Mouse (Mus musculus): ENCODE data around the gene Rab1b. TPM values are rescaled to one million over a fixed set of nuclear protein-coding genes. Genes with fewer than 3 reads are reported as not detected.

Rab1b gene
- polyA plus RNA-seq, 2 experiments from 2014 or later = 118 to 143 TPM

DNA sequence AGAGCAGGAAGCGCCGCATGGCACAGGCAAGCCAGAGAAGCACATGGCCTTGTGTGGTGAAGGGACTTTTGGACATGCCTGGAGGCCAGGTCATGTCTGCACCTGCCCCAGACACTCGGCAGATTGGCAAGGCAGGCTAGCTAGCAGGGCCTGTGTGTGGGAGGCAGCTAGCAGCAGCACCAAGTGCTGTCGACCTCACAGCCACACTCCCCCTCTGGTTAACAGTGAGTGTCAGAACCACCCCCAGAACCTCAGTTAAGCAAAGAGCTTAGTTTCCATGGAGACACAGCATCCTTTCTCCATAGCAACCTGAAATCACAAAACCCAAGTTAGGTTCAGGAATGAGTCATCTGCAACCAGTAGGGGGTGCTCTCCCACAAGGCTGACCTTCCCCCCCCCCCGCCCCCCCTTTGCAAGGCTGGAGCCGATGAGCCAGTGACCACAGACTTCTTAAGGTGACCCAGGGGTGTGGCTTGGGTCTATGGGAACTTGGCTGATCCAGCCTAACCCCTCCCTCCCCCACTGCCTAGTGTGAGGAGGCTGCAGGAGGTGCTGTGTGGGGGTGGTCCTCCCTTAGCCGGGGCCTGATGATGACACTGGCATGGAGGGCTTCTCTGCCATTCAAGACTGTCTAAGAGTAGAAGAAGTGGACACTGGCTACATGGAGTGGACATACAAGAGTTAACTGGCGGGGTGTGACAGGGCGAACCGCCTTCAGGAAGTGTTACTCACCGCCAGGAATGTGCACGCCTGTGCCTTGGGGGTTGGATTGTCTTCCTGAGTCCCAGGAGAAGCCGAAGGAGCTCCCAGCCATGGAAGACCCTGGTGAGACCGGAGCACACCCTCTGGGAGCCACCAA is 56.6 kb downstream of the Rab1b start, which contains the start of gene Rin1:
Rin1 (plus strand) TSS at position 435 of the 859 bp plus-strand sequence.
- peak; percentile 54 for ATAC-seq

- ATAC-seq = no peak
These were observed 57.5 kb downstream of the Rab1b start for GRCm38 (mm10) chr19:5049325-5049724.

Other genes starting within 250 kb of the Rab1b start
- not detected for gene Actn3, start 229.2 kb downstream of the Rab1b start, polyA plus RNA-seq (2017; shearing (Covaris generic))
- 1 to 10 TPM; 6.3 to 6.7 TPM for gene Zdhhc24, start 228.4 kb downstream of the Rab1b start, polyA plus RNA-seq (2017; shearing (Covaris generic))
- gene Bbs1, start 200.4 kb downstream of the Rab1b start, polyA plus RNA-seq (2017; shearing (Covaris generic)) = 1 to 10 TPM in 1 of 2 experiments, not detected in 1; 1.4 TPM
- 10 to 100 TPM; 38.4 to 59.4 TPM for gene Dpp3, start 178.8 kb downstream of the Rab1b start, polyA plus RNA-seq (2017; shearing (Covaris generic))
- gene Peli3, start 163.9 kb downstream of the Rab1b start, polyA plus RNA-seq (2017; shearing (Covaris generic)) = under 1 TPM in 1 of 2 experiments, not detected in 1; 0.25 TPM
- 10 to 100 TPM; 79.9 to 91.1 TPM for gene Mrpl11, start 144.9 kb downstream of the Rab1b start, polyA plus RNA-seq (2017; shearing (Covaris generic))
- gene Npas4, start 116.8 kb downstream of the Rab1b start, polyA plus RNA-seq (2017; shearing (Covaris generic)) = under 1 TPM; 0.32 to 0.83 TPM
- 1 to 10 TPM in 1 of 2 experiments, under 1 TPM in 1; 0.46 to 2.1 TPM for gene Slc29a2, start 83.2 kb downstream of the Rab1b start, polyA plus RNA-seq (2017; shearing (Covaris generic))
- gene B4gat1, start 68.2 kb downstream of the Rab1b start, polyA plus RNA-seq (2017; shearing (Covaris generic)) = 10 to 100 TPM; 10.5 to 13.4 TPM
- gene AC124502.3, start 68.2 kb downstream of the Rab1b start, polyA plus RNA-seq (2017; shearing (Covaris generic)) = under 1 TPM; 0.40 to 0.68 TPM
- gene Brms1, start 65.7 kb downstream of the Rab1b start, polyA plus RNA-seq (2017; shearing (Covaris generic)) = 100 to 1,000 TPM in 1 of 2 experiments, 10 to 100 TPM in 1; 91.4 to 102 TPM
- under 1 TPM in 1 of 2 experiments, not detected in 1; 0.13 TPM for gene Rin1, start 56.6 kb downstream of the Rab1b start, polyA plus RNA-seq (2017; shearing (Covaris generic))
- gene Cd248, start 39.0 kb downstream of the Rab1b start, polyA plus RNA-seq (2017; shearing (Covaris generic)) = not detected
- not detected for gene Tmem151a, start 21.5 kb downstream of the Rab1b start, polyA plus RNA-seq (2017; shearing (Covaris generic))
- 10 to 100 TPM; 49.2 to 51.1 TPM for gene Yif1a, start 18.5 kb downstream of the Rab1b start, polyA plus RNA-seq (2017; shearing (Covaris generic))
- not detected for gene Cnih2, start 8.6 kb downstream of the Rab1b start, polyA plus RNA-seq (2017; shearing (Covaris generic))
- 1 to 10 TPM; 4.6 to 6.7 TPM for gene Klc2, start 11.5 kb upstream of the Rab1b start, polyA plus RNA-seq (2017; shearing (Covaris generic))
- 10 to 100 TPM; 15.7 to 16.3 TPM for gene Pacs1, start 166.0 kb upstream of the Rab1b start, polyA plus RNA-seq (2017; shearing (Covaris generic))
- 100 to 1,000 TPM; 299 to 359 TPM for gene Sf3b2, start 188.4 kb upstream of the Rab1b start, polyA plus RNA-seq (2017; shearing (Covaris generic))
- under 1 TPM in 1 of 2 experiments, not detected in 1; 0.13 TPM for gene Gal3st3, start 191.3 kb upstream of the Rab1b start, polyA plus RNA-seq (2017; shearing (Covaris generic))
- not detected for gene Catsper1, start 228.7 kb upstream of the Rab1b start, polyA plus RNA-seq (2017; shearing (Covaris generic))
- gene Cst6, start 242.5 kb upstream of the Rab1b start, polyA plus RNA-seq (2017; shearing (Covaris generic)) = 1 to 10 TPM; 7.8 to 7.9 TPM

Data from activated CD4-positive, CD25-positive, alpha-beta regulatory T cell, adult 4 months (primary cell).